Mouse (Mus musculus): ENCODE results near the gene Otulinl. TPM values are rescaled to one million over a fixed set of nuclear protein-coding genes. Genes with fewer than 3 reads are reported as not detected.
A peak's percentile ranks its signal among the peaks of the same experiment; 100 is the strongest.

Otulinl gene
- total and polyA plus RNA-seq, 3 experiments, result 0.84 to 2.5 (median 1.7) TPM

DNA sequence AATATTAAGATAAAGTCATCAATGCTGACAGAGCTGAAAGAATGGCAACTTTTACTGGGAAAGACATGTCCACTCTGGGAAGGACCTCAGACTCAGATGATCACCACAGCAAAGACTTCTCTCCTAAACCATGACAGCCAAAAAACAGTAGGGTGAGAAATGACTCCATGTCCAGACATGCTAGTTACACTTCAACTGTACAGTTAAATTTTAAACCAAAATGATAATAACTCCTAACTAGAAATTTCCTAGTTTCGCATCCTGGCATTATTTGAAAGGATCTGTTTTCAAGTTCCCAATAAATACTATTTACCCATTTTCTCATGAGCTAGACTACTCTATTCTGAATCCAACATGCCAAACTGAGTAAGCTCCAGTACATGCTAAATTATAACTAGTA, 55.1 kb downstream of the Otulinl start:
- Histone ChIP-seq H3K27ac (ENCODE audit: insufficient read depth, low read depth) (no peak overlapping the region), H3K79me2 (replicated peaks; ENCODE audit: control insufficient read depth, extremely low read depth, insufficient read depth, poor library complexity, severe bottlenecking) (peaks cover 16% of the 10 kb centered on the region), H3K9me3 (replicated peaks; ENCODE audit: low read length) (no peaks in the 10 kb centered on the region), H3K36me3 (replicated peaks in 1 of 2; ENCODE audit: control insufficient read depth in 1 of 2, insufficient read depth in 1 of 2, low read length in 1 of 2) (peaks cover 25 to 62% of the 10 kb centered on the region in 2 experiments), H3K4me1 (ENCODE audit: control insufficient read depth in 1 of 2, insufficient read depth in 2 of 2) (peaks cover 38 to 72% of the 10 kb centered on the region in 2 experiments), H3K27me3 (replicated peaks) (no peaks in the 10 kb centered on the region), H3K9ac (ENCODE audit: insufficient read depth, low read depth) (no peak overlapping the region), H3K4me3 (replicated peaks in 1 of 3; ENCODE audit: low read depth in 2 of 3, low read length in 2 of 3, poor library complexity in 1 of 3) (no peak overlapping the region), H3K4me2 (ENCODE audit: insufficient read depth, low read depth, poor library complexity, severe bottlenecking) (no peak overlapping the region)
- in situ Hi-C loops (cut with MboI; ENCODE audit: low pct_ligation_motif_present, low pct_unique_long_range_greater_than_20kb, low sequenced_read_pairs), result no loop called here
- dilution Hi-C loops (cut with MboI; ENCODE audit: extremely low pct_ligation_motif_present, extremely low pct_unique_long_range_greater_than_20kb, low sequenced_read_pairs), result no loop called here
- no peak for DNase-seq (ENCODE audit: extremely low read depth)
- no peak for TF ChIP-seq MAZ (IDR thresholded peaks at IDR 0.05; ENCODE audit: low read depth, low read length)
- no peak for TF ChIP-seq UBTF (IDR thresholded peaks at IDR 0.05; ENCODE audit: low read depth, low read length)
- no peak for TF ChIP-seq HCFC1 (IDR thresholded peaks at IDR 0.05; ENCODE audit: low read depth, low read length)
- TF ChIP-seq SIN3A (IDR thresholded peaks at IDR 0.05; ENCODE audit: low read length), result no peak
- TF ChIP-seq USF1 (IDR thresholded peaks at IDR 0.05; ENCODE audit: low read depth, low read length), result no peak
- no peak for TF ChIP-seq TCF12 (IDR thresholded peaks at IDR 0.05; ENCODE audit: low read depth, low read length)
- no peak for TF ChIP-seq ELF1 (IDR thresholded peaks at IDR 0.05; ENCODE audit: low read depth, low read length)
- no peak for TF ChIP-seq IRF4 (IDR thresholded peaks at IDR 0.05; ENCODE audit: low read depth, low read length)
- TF ChIP-seq GABPA (IDR thresholded peaks at IDR 0.05; ENCODE audit: insufficient replicate concordance, low read depth, low read length), result no peak
- TF ChIP-seq ZC3H11A (IDR thresholded peaks at IDR 0.05; ENCODE audit: low read depth, low read length), result no peak
- no peak for TF ChIP-seq CHD2 (IDR thresholded peaks at IDR 0.05; ENCODE audit: low read length)
- no peak for TF ChIP-seq BHLHE40 (IDR thresholded peaks at IDR 0.05; ENCODE audit: low read depth, low read length)
- TF ChIP-seq RCOR1 (conservative IDR thresholded peaks at IDR 0.05; ENCODE audit: low read depth, low read length), result no peak
- TF ChIP-seq POLR2A (IDR thresholded peaks at IDR 0.05; ENCODE audit: low read depth, low read length), result no peak
- TF ChIP-seq E2F4 (IDR thresholded peaks at IDR 0.05; ENCODE audit: insufficient replicate concordance, low read depth, low read length), result no peak
- no peak for TF ChIP-seq ZNF384 (IDR thresholded peaks at IDR 0.05; ENCODE audit: low read depth, low read length)
- TF ChIP-seq JUND (conservative IDR thresholded peaks at IDR 0.05; ENCODE audit: low read depth, low read length), result no peak
- no peak for TF ChIP-seq NRF1 (IDR thresholded peaks at IDR 0.05; ENCODE audit: low read depth, low read length)

GRCm38 (mm10) chr15:27625890-27626255, 55.5 kb downstream of the Otulinl start:
- no peaks in the 10 kb centered on the region for H3K27me3 ChIP-seq (replicated peaks)
- in situ Hi-C loops (cut with MboI; ENCODE audit: low pct_ligation_motif_present, low pct_unique_long_range_greater_than_20kb, low sequenced_read_pairs) (no loop called here), dilution Hi-C loops (cut with MboI; ENCODE audit: extremely low pct_ligation_motif_present, extremely low pct_unique_long_range_greater_than_20kb, low sequenced_read_pairs) (no loop called here)
- H3K4me3 ChIP-seq (replicated peaks in 1 of 3; ENCODE audit: low read depth in 2 of 3, low read length in 2 of 3, poor library complexity in 1 of 3), result peak overlapping the region in 1 of 3 experiments; percentile 20
- no peaks in the 10 kb centered on the region for H3K9me3 ChIP-seq (replicated peaks; ENCODE audit: low read length)
- DNase-seq (ENCODE audit: extremely low read depth), result peak; percentile 50
- peak overlapping the region; percentile 76 for H3K4me2 ChIP-seq (ENCODE audit: insufficient read depth, low read depth, poor library complexity, severe bottlenecking)
- H3K9ac ChIP-seq (ENCODE audit: insufficient read depth, low read depth), result no peak overlapping the region
- H3K27ac ChIP-seq (ENCODE audit: insufficient read depth, low read depth), result peak overlapping the region; percentile 75
- H3K79me2 ChIP-seq (replicated peaks; ENCODE audit: control insufficient read depth, extremely low read depth, insufficient read depth, poor library complexity, severe bottlenecking), result peaks cover 16% of the 10 kb centered on the region
- H3K36me3 ChIP-seq (replicated peaks in 1 of 2; ENCODE audit: control insufficient read depth in 1 of 2, insufficient read depth in 1 of 2, low read length in 1 of 2), result peaks cover 30 to 66% of the 10 kb centered on the region in 2 experiments
- peaks cover 38 to 76% of the 10 kb centered on the region in 2 experiments for H3K4me1 ChIP-seq (ENCODE audit: control insufficient read depth in 1 of 2, insufficient read depth in 2 of 2)
- TF ChIP-seq BHLHE40 (IDR thresholded peaks at IDR 0.05; ENCODE audit: low read depth, low read length), result peak; percentile 73
- TF ChIP-seq IRF4 (IDR thresholded peaks at IDR 0.05; ENCODE audit: low read depth, low read length), result 0 out of 2 replicates have a peak, but pooled peaks have one; percentile 6
- TF ChIP-seq MAX (IDR thresholded peaks at IDR 0.05; ENCODE audit: low read length), result peak; percentile 81
- no peak for TF ChIP-seq RAD21 (IDR thresholded peaks at IDR 0.05; ENCODE audit: low read depth, low read length)
- TF ChIP-seq MAZ (IDR thresholded peaks at IDR 0.05; ENCODE audit: low read depth, low read length), result 0 out of 2 replicates have a peak, but pooled peaks have one; percentile 3
- peak; percentile 49; the same call in 1 of the 2 replicates for TF ChIP-seq MXI1 (IDR thresholded peaks at IDR 0.05; ENCODE audit: low read depth, low read length)
- no peak for TF ChIP-seq ZNF384 (IDR thresholded peaks at IDR 0.05; ENCODE audit: low read depth, low read length)
